Mouse (Mus musculus): ENCODE results near the gene Ctbp2.

Ctbp2 gene

DNA sequence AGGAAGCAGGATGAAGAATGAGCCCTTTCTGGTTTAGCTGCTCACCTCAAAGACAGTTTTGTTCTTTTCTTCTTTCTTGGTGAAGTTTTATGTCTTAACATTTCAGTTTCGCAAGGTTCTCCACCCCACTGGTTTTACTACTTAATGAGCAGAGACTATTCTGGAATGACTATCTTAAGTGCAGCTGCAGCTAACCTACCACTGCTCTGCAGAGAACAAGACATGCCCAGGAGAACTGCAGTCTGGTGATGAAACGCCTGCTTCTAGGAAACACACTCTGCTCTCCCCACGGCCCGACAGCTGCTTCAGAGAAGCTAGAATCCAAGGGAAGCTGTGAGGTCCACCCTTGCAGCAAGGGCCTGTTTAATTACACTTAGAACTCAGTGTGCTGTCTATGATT, 79.4 kb downstream of the Ctbp2 start:
- in situ Hi-C loops (cut with MseI, MboI) = no loop called here

DNA sequence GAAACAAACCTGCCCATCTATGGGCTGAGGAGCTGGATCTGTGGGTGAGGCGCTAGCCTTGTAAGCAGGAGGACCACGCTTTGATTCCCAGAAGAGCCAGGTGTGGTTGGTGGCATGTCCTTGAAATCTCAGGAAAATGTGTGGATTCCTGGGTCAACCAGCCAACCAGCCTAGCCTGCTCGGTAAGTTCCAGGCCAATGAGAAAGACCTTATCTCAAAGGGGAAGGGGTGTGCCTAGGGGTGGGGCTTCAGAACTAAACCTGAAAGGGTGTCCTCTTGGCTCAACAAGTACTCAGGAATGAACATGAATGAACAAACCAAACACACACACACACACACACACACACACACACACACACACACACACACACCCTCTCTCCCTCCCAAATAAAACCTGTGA, 82.4 kb downstream of the Ctbp2 start:
- in situ Hi-C loops (cut with MseI, MboI) = no loop called here

DNA sequence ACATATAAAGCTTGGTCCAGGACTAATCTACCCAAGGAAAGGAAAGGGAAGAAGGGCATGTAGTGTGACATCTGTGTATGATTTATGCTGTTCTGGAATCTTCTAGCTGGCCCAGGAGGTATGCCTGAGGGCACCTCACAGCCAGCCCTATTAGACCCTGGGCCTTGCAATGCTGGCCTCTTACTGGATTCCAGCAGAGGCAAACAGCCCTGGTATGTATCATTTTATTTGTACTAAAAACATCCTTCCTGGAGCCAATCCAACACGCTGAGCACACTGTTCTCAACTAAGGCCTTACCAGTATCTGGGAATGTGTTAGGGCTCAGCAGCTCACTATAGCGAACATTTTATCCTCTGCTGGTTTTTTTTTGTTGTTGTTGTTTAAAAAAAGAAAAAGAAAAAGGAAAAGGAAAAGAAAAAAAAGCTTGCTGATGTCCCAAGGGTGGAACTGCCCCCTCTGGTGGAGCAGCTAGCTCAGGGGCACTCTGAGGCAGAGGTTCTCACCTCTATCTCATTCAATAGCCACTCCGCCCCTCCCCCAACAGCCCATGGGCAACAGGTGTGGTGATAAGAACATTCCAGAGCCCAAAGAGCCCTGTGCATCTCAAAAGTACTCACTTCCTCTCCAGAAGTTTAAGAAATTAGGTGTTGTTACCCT, 83.3 kb downstream of the Ctbp2 start:
- in situ Hi-C loops (cut with MseI, MboI) = no loop called here

DNA sequence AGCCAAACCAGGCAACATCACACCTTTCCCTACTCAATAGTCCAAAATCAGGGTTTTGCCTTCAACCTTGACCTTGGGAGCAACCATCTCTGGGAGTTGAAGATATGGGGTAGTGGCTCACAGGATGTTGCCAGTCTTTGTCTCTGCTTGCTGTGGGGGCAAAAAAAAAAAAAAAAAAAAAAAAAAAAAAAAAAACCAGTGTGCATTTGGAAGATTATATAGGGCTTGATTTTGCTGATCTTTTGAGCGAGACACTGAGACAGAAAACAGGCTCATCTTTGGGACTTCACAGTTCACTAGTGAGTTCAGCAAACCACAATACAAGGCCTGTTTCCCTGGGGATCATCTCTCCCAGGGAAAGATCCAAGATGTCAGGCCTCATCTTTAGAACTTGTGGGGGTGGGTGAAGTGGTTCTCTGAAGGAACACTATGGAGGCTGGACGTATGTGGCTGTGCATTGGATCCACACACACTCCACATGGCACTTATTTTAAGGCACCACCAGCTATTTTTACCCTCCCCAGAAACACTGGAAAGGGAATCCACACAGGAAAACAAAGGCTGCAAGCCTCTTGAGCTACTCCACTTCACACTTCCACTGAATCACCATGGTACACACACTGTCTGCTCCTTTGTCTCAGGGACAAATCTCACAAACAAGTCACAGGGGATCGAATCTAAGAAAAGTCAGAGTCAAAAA, 84.4 kb downstream of the Ctbp2 start:
- in situ Hi-C loops (cut with MseI, MboI) = loop anchor here in 1 of 2 experiments (10.0 kb wide), 1 partner anchor 85 kb away; the partner anchor contains the start of genes Ctbp2 and Fgfr2

DNA sequence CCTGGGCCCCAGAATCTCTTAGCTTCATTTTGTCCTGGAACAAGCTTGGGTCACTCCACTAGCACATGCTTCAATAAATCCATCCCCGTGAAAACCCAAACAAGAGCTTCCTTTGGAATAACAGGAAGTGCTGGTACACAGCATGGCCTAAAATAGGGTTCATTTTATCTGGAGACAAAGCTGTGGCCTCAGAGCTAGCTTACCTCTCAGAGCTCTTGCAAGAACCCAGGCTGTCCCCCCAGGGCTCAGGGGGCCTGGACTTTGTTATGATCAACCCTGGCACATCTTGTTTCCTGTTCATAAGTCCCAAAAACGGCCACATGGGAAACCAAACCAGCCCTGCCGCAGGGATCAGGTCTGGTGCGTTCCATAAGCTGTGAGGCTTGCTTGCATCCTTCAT, 86.5 kb downstream of the Ctbp2 start:
- in situ Hi-C loops (cut with MseI, MboI) = loop anchor here in 1 of 2 experiments (10.0 kb wide), 1 partner anchor 87 kb away; the partner anchor contains the start of genes Ctbp2 and Fgfr2

DNA sequence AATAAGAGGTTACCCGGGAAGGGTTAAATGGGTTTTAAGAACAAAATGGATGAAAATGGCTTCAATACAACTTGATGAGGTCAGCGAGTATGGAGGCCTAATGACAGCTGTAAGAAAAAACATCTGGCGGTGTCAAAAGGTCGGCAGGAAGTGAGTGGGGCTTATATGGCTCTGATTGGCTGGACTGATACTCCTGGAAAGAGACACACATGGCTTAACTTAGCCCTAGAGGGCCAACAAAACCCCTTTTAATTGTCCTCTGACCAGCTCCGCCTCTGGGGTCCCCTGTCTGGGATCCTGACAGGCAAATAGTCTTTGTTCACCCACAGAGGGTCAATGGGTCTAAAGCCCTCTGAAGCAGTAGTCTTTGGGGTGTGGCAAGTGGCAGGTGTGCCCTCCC, 86.9 kb downstream of the Ctbp2 start:
- in situ Hi-C loops (cut with MseI, MboI) = loop anchor here in 1 of 2 experiments (10.0 kb wide), 1 partner anchor 88 kb away; the partner anchor contains the start of genes Ctbp2 and Fgfr2

DNA sequence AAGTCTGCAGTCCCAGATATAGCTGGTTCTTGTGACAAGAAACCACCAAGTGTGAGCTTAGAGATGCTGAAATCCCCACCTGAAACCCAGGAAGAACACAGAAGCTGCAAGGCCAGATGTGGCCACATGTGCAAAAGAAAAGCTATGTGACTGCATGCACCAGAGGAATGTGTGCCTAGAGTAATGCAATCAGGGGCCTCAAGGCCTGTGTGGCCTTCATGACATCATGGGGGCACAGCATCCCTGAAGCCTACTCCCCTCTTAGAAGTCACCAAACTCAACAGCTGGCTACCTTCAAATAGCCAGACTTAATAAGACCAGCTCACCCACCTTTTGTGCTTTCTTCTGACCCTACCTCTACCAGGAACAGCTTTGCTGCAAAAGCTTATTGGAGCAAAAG, 88.3 kb downstream of the Ctbp2 start:
- in situ Hi-C loops (cut with MseI, MboI) = loop anchor here in 1 of 2 experiments (10.0 kb wide), 1 partner anchor 89 kb away; the partner anchor contains the start of genes Ctbp2 and Fgfr2

DNA sequence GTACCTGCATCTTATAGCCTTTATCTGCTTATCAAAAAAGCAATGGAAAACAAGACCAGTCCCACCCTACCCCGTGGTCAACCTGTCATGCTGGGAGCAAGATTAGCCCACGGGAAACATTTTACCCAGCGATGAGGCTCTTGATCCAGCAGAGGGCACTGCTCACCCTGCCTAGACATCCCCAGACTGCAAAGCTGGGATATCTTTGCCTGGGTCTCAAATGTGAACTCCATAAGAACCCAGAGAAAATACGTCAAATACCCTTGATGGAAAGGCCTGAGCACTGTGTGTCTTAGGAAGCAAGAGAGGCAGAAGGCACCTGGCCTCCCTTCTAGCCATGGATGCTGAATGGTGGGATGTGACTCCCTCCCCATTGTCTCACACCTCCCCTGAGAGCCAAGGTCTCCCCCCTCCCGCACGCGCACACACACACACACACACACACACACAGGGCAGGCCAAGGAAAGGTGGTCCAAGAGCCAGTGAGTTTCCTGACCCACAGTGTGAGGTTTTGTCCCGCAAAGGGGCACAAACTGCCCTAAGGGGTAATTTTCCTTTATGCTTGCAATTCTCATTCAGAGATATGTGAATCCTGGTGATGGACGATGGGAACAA, 91.5 kb downstream of the Ctbp2 start:
- in situ Hi-C loops (cut with MseI, MboI) = loop anchor here in 1 of 2 experiments (10.0 kb wide), 1 partner anchor 92 kb away; the partner anchor contains the start of genes Ctbp2 and Fgfr2

DNA sequence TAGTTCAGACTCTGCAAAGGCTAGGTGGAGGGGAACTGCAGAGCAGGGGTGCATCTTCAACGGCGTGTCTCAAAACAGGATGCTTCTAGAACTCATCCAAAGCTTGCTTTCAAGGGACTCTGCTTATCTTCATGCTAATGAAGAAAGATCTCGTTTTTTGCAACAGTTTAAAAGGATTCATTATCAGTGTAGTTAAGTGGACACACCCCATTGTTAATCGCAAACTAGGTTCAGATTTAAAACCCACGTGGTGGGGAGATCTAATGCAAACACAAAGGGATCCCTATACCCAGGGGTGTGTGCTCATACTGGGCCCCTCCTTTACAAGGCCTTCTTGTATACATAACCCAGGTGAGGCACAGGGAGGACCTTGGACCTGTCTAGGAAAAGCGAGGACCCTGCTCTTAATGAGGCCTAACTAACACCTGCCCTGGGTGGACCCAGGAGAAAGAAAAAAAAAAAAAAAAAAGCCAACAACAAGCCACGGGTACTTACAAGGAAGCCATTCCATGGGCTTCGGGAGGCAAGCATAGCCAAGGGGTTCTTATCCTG, 94.6 kb downstream of the Ctbp2 start:
- in situ Hi-C loops (cut with MseI, MboI) = loop anchor here in 1 of 2 experiments (10.0 kb wide), 1 partner anchor 95 kb away; the partner anchor contains the start of genes Ctbp2 and Fgfr2

DNA sequence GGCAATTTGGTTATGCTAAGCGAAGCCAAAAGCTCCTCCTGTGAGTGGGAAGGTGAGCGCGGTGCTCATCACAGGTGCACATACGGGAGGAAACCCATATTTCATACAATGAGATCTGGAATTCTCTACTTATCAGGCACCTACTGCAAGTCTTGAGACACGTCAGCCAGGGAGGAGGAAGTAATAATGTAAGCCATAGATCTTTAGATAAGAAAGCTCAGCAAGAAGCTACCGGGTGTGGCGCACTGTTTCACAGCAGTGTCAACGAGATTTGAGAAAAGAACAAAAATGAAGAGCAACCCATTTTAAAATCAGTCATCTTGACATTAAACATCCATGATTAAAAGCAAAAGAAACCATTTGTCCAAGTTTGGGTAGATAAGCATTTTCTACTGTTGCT, 95.2 kb downstream of the Ctbp2 start:
- in situ Hi-C loops (cut with MseI, MboI) = no loop called here

DNA sequence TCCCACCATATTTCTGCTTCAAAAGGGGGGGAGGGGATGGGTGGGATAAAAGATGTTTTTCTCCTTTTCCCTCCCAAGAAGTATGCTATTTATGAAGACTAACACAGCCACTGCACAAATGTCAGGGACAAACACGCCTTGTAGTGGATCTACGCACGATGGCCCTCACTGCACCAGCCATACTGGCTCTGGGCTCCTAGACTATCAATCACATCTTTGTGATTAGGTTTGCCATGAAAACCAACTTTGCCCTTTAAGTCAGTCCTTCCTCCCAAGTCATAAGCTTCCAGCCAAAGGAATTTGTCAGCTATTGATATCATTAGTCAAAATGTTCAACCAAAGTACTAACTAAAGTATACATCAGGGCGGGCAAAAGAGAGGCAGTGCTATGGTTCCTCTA, 96.2 kb downstream of the Ctbp2 start:
- in situ Hi-C loops (cut with MseI, MboI) = no loop called here

DNA sequence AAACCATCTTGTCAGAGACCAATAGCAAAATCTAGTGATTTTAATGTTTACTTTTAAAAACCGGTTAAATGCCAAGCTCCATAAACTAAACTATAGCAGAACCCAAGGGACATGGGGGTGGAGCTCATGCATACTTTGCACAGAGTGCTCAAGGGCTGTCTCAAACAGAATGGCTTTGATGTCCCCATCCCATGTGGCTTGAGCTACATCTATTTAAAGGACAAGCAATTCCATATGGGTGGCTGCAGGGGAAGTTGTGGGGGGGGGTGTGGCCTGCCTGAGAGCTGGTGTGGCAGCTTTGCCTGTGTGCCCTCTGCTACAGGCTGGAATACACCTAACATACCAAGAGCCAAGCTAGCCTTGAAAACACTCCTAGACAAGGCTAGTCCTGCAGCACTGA, 99.5 kb downstream of the Ctbp2 start:
- in situ Hi-C loops (cut with MseI, MboI) = no loop called here

DNA sequence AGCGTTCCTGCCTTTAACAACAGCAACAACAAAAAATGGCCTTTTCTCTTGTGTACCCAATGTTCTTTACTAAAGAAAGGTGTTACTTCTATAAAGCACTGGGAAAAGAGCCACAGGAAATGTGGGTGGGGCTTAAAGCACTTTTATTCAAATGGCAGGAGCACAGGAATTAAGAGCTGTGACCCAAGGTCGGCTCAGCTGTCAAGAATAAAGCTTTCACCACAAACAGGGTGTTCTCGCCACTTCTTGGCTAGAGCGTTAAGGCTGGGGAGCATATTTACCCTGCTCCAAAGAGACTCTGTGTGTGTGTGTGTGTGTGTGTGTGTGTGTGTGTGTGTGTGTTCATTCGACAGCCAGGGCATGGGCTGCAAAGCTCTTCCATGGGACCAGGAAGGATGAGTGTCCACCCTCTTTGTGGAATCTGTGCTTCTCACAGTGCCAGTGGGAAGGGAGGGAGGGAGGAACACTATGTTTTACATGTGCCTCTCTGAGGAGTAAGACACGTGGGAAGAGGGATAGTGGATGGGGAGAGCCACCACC, 104.6 kb downstream of the Ctbp2 start:
- in situ Hi-C loops (cut with MseI, MboI) = no loop called here

DNA sequence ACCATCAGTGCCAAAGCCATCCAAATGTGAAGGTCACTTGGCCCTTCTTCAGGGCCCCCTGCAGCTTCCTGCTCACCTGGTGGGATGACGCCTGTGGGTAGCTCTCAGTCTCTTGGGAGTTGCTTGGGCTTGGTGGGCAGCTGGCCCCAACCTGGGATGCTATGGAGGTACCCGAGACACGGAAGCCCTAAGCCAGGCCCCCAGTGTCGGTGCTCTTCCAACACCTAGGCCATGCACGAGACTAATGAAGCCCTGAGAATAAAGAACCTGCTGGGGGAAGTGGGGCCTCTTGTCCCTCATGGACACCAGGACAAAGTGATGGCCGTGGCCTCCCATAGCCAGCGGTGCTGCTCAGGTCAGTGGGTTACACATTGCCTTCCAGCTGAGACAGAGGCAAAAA, 105.2 kb downstream of the Ctbp2 start:
- in situ Hi-C loops (cut with MseI, MboI) = no loop called here

DNA sequence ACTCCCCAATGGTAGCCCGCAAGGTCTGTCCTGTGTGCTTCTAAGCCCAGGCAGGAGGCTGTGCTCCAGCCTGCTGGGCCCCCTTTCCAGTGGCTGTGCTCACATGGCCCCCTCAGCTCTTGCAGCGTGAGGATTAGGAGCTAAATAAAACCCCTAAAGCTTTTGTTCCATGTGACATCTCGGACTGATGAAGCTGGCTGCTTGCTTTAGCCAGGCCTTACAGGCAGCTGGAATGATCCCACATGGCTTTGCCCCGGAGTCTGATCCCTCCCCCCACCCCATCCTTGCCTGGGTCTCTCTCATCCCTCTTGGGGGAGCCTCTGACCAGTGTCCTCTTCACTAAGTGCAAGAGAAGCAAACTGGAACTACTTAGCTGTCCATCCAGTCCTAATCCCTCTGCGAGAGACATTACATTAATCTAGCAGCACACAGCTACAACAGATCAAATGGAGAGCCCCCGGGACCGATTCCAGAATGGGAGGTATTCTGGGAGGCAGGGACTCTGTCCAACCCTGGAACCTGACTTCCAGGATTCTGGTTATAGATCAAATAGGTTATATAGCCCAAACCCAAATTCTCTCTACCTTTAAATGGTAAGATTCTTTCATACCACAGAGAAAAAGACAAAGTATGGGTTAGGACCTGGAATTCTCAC, 108.6 kb downstream of the Ctbp2 start:
- in situ Hi-C loops (cut with MseI, MboI) = no loop called here

DNA sequence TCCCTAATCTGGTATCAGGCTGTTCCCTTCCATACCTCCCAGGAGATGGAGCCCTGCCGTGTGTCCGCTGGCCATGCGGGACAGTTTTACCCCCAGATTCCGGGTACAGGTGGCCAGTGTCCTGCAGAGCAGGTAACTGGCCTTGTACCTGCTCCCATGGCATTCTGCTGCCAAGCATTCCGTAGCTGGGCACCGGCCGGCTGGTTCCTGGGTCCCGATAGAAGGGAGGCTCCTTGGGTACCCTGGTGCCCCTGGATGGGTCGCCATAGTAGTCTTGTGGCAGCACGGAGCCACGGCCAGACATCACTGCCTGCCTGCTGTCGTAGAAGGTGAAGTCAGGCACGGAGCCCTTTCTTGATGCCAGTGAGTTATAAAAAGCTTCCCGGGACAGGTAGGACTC, 109.5 kb downstream of the Ctbp2 start:
- in situ Hi-C loops (cut with MseI, MboI) = no loop called here

DNA sequence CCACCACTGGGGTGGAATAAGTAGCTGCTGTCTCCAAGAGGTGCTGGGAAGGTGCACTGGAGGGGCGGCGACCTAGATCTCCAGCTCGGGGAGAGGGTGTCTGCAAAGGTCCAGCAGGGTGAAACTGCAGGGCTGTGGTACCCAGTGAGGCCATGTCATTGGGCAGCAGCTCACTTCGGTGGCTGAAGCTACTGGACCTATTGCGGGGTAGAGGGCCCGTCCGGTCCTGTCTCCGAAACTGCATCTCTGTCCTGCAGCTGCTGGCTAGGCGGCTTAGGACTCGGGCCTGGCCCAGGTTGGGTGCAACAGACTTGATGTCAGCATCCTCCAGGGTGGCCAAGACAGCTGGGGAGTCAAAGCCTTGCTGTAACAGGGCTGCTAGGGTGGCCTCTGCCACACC, 110.2 kb downstream of the Ctbp2 start:
- in situ Hi-C loops (cut with MseI, MboI) = no loop called here

DNA sequence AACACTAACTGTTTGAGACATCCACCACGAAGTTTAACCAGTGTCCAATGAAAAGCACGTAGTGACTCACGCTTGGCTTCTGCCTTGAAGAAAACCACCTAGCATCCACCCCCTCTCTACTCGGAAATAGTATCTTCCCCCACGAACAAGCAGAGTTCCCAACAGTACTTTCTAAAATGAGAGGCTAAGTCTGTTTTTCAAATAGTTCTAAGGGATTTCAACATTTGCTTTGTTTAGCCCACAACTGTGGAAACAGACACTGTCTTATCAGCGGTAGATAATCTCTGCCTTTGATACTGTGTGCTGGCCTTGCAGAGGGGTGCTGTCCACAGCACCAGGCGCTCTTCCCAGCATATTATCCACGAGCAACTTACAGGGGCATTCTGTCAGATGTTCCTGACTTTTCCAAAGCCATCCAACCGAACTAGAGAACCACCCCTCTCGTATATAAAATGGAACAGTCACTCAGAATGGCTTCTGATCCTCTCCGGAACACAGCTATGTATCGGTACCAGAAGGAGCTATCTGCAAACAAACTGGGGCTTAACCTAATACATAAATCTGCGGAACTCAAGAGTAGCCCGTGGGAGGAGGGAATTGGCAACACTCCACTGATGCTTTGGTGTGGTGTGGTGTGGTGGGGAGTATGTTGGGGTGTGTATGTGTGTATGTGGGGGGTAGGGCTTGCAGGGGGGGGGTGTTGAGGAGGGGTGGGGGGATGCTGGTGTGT, 111.4 kb downstream of the Ctbp2 start:
- in situ Hi-C loops (cut with MseI, MboI) = no loop called here

DNA sequence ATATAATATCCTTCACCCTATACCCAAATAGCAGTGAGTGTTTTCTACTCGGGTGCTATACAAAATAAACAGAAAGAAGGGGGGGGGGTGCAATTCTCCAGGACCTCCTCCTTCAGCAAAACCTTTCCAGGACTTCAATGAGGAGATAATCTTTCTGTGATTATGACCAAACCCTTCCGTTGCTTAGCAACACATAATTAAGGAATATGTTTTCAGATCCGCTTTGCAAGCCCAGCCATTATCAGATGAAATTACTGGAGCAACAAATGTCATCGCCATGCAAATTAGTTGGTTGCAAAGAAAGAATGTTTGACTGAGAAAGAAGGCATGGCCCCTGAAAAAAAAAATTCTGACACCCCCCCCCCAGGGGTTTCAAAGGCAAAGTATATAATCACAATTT, 112.5 kb downstream of the Ctbp2 start:
- in situ Hi-C loops (cut with MseI, MboI) = no loop called here

DNA sequence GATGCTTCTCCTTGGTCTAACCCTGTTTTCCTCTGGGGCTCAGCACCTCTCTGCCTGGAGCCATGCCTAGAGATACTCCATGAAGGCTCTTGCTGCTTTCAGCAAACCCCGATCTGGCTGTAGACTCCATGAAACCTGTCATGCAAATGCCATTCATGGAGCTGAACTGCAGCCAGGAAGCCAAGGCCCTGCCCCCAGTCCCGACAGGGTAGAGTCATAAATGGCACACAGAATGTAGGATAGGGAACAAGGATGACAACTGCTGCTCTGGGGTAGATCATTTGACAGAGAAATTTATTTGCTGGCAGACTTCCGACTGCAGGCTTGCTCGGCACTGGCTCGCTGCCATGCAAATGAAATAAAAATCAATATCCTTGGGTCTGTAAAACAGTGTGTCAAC, 113.0 kb downstream of the Ctbp2 start:
- in situ Hi-C loops (cut with MseI, MboI) = no loop called here

DNA sequence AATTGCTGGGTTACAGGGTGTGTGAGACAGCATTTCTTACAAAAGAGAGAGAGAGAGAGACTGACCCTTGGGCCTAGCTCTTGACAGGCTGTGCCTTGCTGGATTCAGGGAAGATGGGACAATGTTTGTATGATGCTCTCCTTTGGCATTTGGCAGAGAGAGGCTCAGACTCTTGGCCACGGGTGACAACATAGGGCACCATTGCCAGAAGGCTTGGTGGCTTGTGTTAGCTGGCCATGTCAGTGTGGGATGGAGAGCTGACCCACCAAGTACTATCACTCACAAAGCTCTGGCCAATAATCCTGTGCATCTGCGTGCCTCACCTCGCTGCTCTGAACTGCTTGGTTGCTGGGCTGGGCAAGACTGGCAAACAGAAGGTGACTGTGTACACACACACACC, 113.7 kb downstream of the Ctbp2 start:
- in situ Hi-C loops (cut with MseI, MboI) = no loop called here

All from mouse trophoblast stem cell (cell line).